Mouse (Mus musculus) ovary, postnatal 14 days (tissue): Measurements from ENCODE around the gene Rgs3.

ENCODE experiments used
- DNase-seq: peaks from one replicate; pipeline ENCODE4 v3.0.0; 2022; ENCODE audit warnings: low spot score

The Rgs3 gene

GRCm38 (mm10) chr4:62659861-62660553, 100.4 kb downstream of the Rgs3 start:
- DNase-seq, result no peak

- DNase-seq, result peak; percentile 42
These were observed 100.9 kb downstream of the Rgs3 start for GRCm38 (mm10) chr4:62660554-62660864.

GRCm38 (mm10) chr4:62661311-62661849, 101.7 kb downstream of the Rgs3 start:
- DNase-seq, result no peak

DNA sequence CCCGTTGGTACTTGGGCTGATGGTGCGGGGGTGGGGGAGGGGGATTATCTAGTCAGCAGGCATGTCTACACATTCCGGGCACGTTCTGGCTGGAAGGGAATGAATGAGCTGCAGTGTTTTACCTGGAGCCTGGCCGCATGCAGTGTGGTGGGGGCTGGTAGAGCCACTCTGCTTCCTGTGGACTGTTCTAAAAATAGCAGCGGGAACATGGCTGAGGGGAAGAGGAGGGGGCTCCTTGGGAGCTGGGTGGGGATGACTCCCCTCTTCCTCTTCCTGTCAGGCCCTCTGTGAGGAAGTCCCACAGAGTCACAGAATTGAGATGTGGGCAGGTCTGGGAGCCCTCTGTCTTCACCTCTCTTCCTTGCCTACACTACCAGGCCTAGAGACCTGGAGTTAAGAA, 103.7 kb downstream of the Rgs3 start:
- DNase-seq, result no peak

- DNase-seq, result no peak
These were observed 106.2 kb downstream of the Rgs3 start for GRCm38 (mm10) chr4:62665842-62666241.

DNA sequence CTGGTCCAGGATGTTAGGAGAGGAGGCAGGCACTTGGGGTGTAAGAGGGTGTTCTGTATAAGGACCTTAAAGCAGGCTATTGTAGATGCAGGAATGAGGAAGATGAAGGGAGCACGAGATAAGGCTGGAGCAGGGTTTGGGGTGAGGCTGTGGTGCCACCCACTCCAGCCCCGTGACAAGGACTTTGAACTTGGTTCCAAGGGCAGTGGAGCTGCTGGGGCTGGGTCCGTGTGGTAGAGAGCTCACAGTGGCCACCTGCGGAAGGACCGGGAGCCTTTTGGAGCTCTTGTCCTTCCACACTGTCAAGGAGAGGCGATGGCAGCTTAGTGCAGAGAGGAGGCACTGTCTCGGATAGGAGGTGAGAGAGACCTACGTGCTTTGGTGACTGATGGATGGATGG, 109.0 kb downstream of the Rgs3 start:
- no peak for DNase-seq

- DNase-seq, result peak; percentile 41
These were observed 109.7 kb downstream of the Rgs3 start for GRCm38 (mm10) chr4:62669094-62670071.

DNA sequence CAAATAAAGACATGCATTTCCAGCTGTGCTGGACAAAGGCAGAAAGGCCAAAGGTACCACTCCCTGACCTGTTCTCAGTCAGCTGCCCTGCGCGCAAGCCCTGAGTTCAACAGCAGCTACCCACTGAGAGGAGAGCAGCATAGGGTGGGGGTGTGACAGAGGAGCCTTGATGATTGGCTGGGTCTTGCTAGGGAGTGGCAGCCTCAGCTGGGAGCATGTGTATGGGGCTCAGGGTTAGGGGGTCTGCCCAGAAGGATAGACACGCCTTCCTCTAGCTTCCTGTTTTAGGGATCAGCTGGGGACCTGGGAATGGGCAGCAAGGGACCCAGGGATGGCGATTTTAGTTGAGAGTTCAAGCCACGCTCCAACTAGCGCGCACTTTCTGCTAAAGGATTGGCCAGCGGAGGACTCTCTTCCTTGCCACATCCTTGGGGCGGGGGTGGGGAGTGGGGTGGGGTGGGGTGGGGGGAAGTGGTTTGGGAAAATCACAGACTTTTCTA, 113.9 kb downstream of the Rgs3 start:
- DNase-seq, result no peak

DNA sequence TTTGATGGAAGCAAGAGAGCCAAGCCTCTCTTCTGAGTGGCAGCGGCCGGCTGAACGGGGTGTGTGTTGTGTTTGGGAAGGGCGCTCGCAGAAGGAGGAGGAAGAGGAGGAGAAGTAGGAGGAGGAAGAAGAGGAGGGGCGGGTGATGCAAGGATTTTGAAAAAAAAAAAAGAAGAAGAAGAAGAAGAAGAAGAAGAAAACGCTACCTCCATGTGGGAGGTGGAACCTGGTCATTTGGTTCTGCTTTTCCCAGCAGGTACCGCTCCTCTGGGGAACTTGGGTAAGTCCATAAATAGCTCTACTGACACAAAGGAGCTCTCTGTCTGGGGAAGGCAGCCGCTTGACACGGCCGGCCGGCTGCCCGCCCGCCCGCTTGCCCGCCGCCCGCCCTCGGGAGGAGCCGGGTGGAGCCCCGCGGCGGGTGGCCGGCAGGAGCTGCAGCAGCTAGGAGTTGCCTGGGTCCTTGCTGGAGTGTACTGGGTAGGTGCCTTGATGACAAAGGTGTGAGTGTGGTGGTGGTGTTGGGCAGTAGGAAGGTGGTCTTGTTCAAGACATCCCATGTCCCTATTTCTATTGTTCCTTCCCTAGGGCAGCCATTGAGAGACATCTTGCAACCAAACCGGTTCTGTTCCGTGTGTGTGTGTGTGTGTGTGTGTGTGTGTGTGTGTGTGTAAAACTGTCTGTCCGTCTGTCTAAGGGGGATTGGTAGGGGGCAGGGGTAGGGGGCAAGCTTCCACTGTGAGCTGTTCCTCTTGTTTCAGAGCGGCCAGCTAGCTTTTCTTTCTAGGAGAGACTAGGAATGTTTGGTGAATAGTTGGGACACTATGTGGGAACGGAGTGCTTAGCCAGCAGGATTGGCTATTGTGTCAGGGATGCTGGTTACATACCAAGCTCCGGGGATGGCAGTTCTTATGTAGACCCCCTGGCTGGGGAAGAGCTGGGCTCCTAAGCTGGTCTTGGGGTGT, 114.7 kb downstream of the Rgs3 start:
- no peak for DNase-seq

DNA sequence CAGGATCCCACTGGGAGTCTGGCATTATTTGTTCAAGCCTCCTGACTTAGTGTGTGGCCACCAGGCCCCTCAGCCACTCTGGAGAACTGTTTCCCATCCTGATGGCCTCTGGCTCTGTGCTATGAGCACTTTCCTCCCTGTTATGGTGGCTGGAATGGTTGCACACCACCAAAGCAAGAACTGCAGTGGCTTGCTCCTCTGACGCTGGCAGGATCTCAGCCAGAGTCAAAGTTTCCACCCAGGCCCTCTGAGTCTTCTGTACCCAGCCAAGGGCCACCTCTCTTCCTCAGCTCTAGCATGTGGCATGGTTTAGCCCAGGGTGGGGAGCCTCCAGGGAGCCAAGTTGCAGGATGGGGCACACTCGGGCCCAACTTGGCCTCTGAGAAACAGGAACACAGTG, 115.7 kb downstream of the Rgs3 start:
- no peak for DNase-seq

- no peak for DNase-seq
These were observed 117.5 kb downstream of the Rgs3 start for GRCm38 (mm10) chr4:62677047-62677737.

- DNase-seq, result no peak
These were observed 119.5 kb downstream of the Rgs3 start for GRCm38 (mm10) chr4:62679157-62679556.

DNA sequence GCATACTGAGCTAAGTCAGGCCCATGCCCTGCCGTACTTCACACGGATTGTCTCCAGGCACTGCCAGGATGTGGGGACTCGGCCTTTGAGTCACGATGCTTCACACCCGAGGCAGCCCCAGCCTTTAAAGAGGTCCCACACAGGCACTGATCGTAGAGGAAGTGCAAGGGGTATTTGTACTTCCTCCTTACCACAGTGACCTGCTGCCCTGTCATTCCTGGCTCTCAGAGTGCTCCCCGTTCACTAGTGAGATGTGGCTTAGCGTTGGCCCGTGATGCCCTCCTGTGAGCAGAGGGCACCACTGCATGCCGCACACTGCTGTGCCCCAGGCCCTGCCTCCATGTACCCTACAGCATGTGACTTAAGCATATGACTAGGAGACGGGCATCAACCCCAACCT, 121.8 kb downstream of the Rgs3 start:
- no peak for DNase-seq

DNA sequence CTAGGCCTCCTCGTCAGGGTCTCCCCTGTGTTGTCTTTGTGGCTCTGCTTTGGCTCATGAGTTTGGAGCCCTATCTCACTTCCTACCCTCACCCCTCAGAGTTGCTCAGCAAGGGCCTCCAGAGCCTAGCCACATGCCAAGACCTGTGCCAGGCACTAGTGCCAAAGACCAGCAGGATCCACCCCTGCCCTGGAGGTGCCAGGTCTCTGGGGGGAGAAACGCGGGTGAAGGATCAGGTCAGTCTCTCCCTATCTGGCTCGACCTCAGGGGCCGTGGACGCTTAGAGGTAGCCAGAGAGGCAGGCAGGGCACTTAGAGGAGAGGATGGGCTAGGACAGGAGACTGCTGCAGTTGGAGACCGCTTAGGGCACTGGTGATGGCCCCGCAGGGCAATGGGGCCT, 122.7 kb downstream of the Rgs3 start:
- no peak for DNase-seq

DNA sequence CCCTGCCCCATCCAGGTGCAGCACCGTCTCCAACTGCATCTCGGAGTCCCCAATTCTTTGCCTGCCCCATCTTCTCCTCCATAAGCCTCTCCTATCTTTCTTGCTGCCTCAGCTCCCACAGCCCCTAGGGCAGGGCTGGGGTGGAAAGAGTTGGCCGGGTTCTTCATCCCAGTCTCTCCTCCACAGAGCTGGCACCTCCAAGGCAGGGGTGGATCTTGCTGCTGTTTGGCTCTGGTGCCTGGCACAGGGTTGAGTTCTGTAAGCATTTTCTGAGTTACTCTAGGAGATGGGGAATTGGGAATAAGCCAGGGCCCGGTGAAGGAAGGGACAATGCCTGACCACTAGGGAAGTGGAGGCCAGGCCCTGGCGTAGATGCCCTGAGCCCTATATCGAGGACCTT, 123.5 kb downstream of the Rgs3 start:
- DNase-seq, result no peak

DNA sequence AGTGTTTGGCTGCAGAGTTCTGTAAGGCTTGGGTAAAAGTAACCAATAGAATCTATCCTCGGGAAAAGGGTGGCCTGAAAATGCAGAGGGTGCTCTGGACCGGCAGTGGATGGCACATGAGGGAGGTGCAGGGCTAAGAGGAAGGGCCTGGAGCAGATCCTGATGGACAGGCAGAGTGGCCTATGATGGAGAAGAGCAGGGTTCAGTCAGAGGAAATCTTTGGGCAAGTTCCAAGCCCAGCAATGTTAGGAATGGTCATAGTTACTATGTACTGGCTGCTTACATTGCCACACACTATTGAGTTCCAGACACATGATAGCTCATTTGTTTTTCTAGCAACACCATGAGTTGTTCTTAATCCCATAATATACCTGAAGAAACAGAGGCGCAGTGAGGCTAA, 124.7 kb downstream of the Rgs3 start:
- no peak for DNase-seq

DNA sequence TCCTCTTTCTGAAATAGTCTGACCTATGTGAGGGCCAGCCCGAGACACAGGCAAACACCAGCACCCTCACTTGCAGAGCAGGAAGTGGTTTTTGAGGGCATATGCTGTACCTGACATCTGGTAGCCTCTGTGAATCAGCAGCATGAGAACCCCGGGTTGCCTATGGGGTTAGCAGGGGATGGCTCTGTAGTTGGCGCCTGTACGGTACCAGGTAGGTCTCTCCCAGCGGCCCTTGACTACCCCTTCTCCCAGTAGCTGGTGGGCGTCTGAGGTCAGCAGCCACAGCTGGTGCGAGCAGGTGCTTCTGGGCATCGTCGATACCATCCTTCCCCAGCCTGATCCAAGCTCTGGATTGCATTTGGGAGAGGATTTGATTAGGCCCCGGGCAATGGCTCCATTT, 125.6 kb downstream of the Rgs3 start:
- no peak for DNase-seq

- no peak for DNase-seq
These were observed 127.1 kb downstream of the Rgs3 start for GRCm38 (mm10) chr4:62686769-62687168.

GRCm38 (mm10) chr4:62688142-62688541, 128.5 kb downstream of the Rgs3 start:
- no peak for DNase-seq

- no peak for DNase-seq
These were observed 131.3 kb downstream of the Rgs3 start for GRCm38 (mm10) chr4:62690997-62691396.

DNA sequence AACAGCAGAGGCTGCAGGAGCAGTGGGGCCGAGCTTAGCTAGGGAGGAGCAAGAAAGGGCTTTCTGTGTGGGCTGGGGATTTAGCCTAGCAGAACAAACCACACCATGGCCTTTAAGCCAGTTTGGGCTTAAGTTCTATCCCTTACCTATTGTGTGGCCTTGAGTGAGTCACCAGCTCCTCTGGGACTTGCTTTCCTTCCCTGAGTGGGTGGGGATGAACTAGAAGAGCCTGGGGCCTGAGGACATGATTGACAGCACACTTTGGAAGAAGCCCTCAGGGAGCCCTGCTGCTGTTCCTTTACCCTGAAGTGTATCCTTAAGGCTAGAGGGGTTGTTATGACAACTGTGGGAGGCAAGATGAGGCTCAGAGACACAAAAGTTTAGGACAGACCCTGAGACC, 132.0 kb downstream of the Rgs3 start:
- DNase-seq, result no peak
